Comparison of ENCODE assay signal across 8 mouse cellular contexts in genomic region chr13:111904616-111905212, GRCm38 (mm10).
DNase-seq lines count a peak whose midpoint lies in the region; ATAC-seq and TF ChIP-seq lines count a peak whose summit lies in the region.

No protein-coding gene starts in this region.

- no peaks in the 10 kb centered on the region for H3K36me3 ChIP-seq in testis, adult 2 months (ENCODE audit: control insufficient read depth, insufficient read depth, low read length)
- H3K36me3 ChIP-seq in embryonic facial prominence, embryonic 14.5 days (ENCODE audit: control insufficient read depth, insufficient read depth, low read length): no peaks in the 10 kb centered on the region
- no peaks in the 10 kb centered on the region for H3K36me3 ChIP-seq in hindbrain, embryonic 12.5 days
- H3K36me3 ChIP-seq in neural tube, embryonic 15.5 days: no peaks in the 10 kb centered on the region

- no peak for TF ChIP-seq POLR2A in testis, adult 2 months (IDR thresholded peaks at IDR 0.05; ENCODE audit: control insufficient read depth, low read depth, low read length)

- 0 out of 2 replicates have a peak overlapping the region, but pooled peaks have one; percentile 40 for H3K9ac ChIP-seq in embryonic facial prominence, embryonic 14.5 days (ENCODE audit: low read depth, low read length)
- H3K9ac ChIP-seq in hindbrain, embryonic 12.5 days: peak overlapping the region; percentile 19; the same call in 1 of the 2 replicates
- H3K9ac ChIP-seq in neural tube, embryonic 15.5 days (replicated peaks): no peak overlapping the region

- no peak for TF ChIP-seq CTCF in testis, adult 2 months (IDR thresholded peaks at IDR 0.05; ENCODE audit: control insufficient read depth, insufficient read depth, insufficient replicate concordance, low read depth, low read length)

- peaks cover 9% of the 10 kb centered on the region for H3K4me1 ChIP-seq in testis, adult 2 months (ENCODE audit: control insufficient read depth, insufficient read depth, low read length)
- peaks cover 8% of the 10 kb centered on the region; the same call in 1 of the 2 replicates for H3K4me1 ChIP-seq in embryonic facial prominence, embryonic 14.5 days (ENCODE audit: control insufficient read depth, insufficient read depth, low read length)
- peaks cover 8% of the 10 kb centered on the region for H3K4me1 ChIP-seq in hindbrain, embryonic 12.5 days
- peaks cover 16% of the 10 kb centered on the region for H3K4me1 ChIP-seq in neural tube, embryonic 15.5 days

- peak; percentile 76 for ATAC-seq in embryonic facial prominence, embryonic 14.5 days (ENCODE audit: low read depth)
- peak; percentile 58; the same call in 1 of the 2 replicates for ATAC-seq in hindbrain, embryonic 12.5 days (ENCODE audit: low FRiP score)
- peak; percentile 84 for ATAC-seq in neural tube, embryonic 15.5 days (ENCODE audit: low FRiP score)

- peak overlapping the region; percentile 71 for H3K27ac ChIP-seq in testis, adult 2 months (ENCODE audit: control insufficient read depth, insufficient read depth, low read depth, low read length)
- peak overlapping the region; percentile 70 for H3K27ac ChIP-seq in embryonic facial prominence, embryonic 14.5 days (replicated peaks; ENCODE audit: low read depth, low read length)
- peak overlapping the region; percentile 66 for H3K27ac ChIP-seq in hindbrain, embryonic 12.5 days
- H3K27ac ChIP-seq in neural tube, embryonic 15.5 days (replicated peaks): peak overlapping the region; percentile 71

- WGBS in embryonic facial prominence, embryonic 14.5 days: 17% methylated on average over 15 of the region's 17 CpGs
- WGBS in hindbrain, embryonic 12.5 days: 19% methylated on average over 15 of the region's 17 CpGs
- WGBS in neural tube, embryonic 15.5 days: 22% methylated on average over 16 of the region's 17 CpGs

- no peaks in the 10 kb centered on the region for H3K9me3 ChIP-seq in embryonic facial prominence, embryonic 14.5 days (ENCODE audit: control insufficient read depth, low read length)
- H3K9me3 ChIP-seq in hindbrain, embryonic 12.5 days (replicated peaks): no peaks in the 10 kb centered on the region
- no peaks in the 10 kb centered on the region for H3K9me3 ChIP-seq in neural tube, embryonic 15.5 days (replicated peaks)

- H3K27me3 ChIP-seq in testis, adult 2 months (ENCODE audit: control insufficient read depth, insufficient read depth, low read length): no peaks in the 10 kb centered on the region
- H3K27me3 ChIP-seq in embryonic facial prominence, embryonic 14.5 days (replicated peaks; ENCODE audit: control insufficient read depth, insufficient read depth, low read length): no peaks in the 10 kb centered on the region
- H3K27me3 ChIP-seq in hindbrain, embryonic 12.5 days: no peaks in the 10 kb centered on the region
- no peaks in the 10 kb centered on the region for H3K27me3 ChIP-seq in neural tube, embryonic 15.5 days (replicated peaks)

- DNase-seq in testis, postnatal 10 days (ENCODE audit: low spot score): no peak
- peak; percentile 80 for DNase-seq in embryonic facial prominence, embryonic 14.5 days (ENCODE audit: low spot score)
- peak; percentile 81 for DNase-seq in left cerebral cortex, postnatal 4 days
- DNase-seq in Muller cell, postnatal 12 days (ENCODE audit: inconsistent ontology term): no peak
- DNase-seq in urinary bladder, postnatal 10 days (ENCODE audit: low spot score): no peak

- peak overlapping the region; percentile 45 for H3K4me2 ChIP-seq in embryonic facial prominence, embryonic 14.5 days (ENCODE audit: low read depth, low read length)
- H3K4me2 ChIP-seq in hindbrain, embryonic 12.5 days (replicated peaks): peak overlapping the region; percentile 41
- H3K4me2 ChIP-seq in neural tube, embryonic 15.5 days: peak overlapping the region; percentile 41

- intact Hi-C loops in left cerebral cortex, postnatal 4 days (cut with DNase I): no loop called here

- H3K4me3 ChIP-seq in testis, adult 2 months (ENCODE audit: control insufficient read depth, low read depth, low read length): peak overlapping the region; percentile 50
- peak overlapping the region; percentile 10; the same call in 1 of the 2 replicates for H3K4me3 ChIP-seq in embryonic facial prominence, embryonic 14.5 days (ENCODE audit: low read depth, low read length)
- peak overlapping the region; percentile 1; the same call in 1 of the 2 replicates for H3K4me3 ChIP-seq in hindbrain, embryonic 12.5 days
- H3K4me3 ChIP-seq in neural tube, embryonic 15.5 days (replicated peaks): no peak overlapping the region

Comparison
In these comparisons a context has a peak if more than half of its experiments do, and no peak if none do; other contexts are left out.
1. DNase-seq: peak in embryonic facial prominence, embryonic 14.5 days (single experiment) and left cerebral cortex, postnatal 4 days (single experiment); none in testis, postnatal 10 days (single experiment), Muller cell, postnatal 12 days (single experiment) and urinary bladder, postnatal 10 days (single experiment).
2. Peak in every context shown above with its lines, with median percentiles within 50 percentile points of each other: H3K27ac ChIP-seq, ATAC-seq and H3K4me2 ChIP-seq.